Mouse (Mus musculus): ENCODE results near the gene Myrf. TPM values are rescaled to one million over a fixed set of nuclear protein-coding genes. Genes with fewer than 3 reads are reported as not detected.

Gene Myrf
- total RNA-seq, 2 experiments from 2014 or later = 8.0 to 9.5 TPM

DNA sequence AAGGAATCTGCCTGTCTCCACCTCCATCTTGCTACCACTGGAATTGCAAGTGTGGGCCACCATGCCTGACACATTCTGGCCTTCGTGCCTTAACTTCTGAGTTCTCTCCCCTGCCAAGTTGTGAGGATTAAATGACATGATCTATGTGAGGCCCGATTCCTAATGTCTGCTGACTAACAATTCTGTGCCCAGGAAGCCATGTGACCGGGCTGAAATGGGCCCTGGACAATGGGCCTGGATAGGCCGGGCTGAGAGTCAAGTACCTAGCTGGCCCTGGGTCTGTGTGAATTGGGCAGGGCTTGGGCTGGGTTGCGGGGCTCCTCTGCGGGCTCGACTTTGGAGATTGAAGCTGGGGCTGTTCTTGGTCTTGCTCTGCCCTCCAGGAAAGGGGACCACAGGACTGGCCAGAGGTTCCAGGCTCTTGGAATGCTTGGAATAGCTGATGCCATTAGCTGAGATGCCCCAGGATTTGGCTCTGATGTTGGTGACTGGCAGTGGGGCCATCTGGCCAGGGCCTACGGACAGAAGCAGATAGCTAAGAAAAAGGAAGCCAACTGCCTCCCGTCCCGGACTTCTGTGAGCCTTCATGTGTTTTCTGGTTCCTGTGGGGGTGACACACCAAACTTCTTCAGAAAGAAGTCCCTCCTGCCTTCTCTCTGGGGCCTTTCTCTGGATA is 26.6 kb downstream of the Myrf start:
- DNase-seq (ENCODE audit: low spot score in 2 of 2) = no peak

DNA sequence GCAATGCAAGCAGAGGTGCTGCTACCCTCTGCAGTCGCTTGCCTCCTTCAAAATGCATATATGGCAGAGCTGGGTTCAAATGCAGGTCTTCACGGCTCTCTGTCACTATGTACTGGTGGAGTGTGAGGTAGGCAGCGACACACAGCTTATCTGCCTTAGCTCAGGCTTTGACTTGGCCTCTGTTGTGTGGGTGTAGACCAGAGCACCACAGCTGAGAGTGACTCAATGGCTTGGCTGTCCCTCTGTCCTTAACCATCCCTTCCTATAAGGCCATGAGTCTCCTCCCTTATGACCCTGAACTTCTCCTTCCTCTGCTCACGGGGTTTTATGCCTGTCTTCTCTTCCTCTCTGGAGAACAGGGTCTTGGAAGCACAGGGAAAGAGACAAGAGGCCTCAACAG is 29.7 kb downstream of the Myrf start:
- no peak for DNase-seq (ENCODE audit: low spot score in 2 of 2)

DNA sequence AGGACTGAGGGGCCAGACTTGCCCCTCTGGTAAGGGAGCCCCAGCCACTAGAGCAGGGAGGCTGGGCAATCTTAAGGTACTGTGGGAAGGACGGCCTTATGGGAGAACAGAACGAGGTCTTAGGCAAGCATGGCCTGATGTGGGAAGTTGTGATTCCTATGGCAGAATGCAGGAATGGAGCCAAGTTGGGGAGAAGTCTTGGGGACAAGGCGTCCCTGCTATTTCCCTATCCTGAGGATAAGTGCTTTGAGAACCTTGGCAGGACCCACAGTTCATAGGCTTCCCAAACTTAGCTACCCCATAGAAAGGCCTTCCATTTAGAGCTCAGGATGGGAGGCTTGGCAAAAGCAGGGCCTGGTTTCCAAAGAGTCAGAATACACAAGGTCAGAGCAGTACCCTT is 31.7 kb downstream of the Myrf start:
- no peak for DNase-seq (ENCODE audit: low spot score in 2 of 2)

DNA sequence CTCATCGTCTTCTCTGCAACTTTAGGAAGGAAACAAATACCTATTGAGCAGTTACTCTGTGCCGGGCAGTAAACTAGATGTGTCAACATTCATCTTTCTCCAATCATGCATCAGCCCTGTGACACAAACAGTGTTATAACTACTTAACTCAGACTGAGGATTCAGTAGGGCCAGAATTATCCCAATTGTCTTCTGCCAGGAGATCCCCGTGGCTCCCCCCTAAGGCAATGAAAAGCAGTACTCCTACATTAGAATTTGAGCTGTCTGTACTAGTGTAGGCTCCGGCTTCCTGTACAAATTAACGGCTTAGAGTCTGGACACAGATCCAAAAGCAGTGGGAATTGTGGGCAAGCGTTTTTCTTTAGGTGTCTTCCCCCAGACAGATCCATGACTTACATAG is 35.5 kb downstream of the Myrf start:
- DNase-seq (ENCODE audit: low spot score in 2 of 2) = no peak

DNA sequence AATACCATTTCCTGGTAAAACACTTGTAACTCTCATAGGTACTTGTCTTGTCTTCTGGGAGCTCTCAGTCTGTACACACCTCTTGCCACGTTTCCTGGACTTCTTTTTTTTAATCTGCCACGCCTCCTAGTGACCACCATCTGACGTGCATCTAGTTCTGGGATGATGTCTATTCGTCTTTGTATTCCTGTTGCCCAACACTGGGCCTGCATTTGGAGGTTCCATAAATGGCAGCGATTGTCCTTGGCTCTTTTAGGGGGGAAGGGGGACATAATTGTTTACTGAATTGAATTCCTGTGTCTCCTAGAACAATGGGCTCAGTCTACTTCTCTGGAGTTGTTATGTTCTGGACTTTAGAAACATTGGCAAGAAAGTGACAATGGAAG is 35.9 kb downstream of the Myrf start:
- no peak for DNase-seq (ENCODE audit: low spot score in 2 of 2)

DNA sequence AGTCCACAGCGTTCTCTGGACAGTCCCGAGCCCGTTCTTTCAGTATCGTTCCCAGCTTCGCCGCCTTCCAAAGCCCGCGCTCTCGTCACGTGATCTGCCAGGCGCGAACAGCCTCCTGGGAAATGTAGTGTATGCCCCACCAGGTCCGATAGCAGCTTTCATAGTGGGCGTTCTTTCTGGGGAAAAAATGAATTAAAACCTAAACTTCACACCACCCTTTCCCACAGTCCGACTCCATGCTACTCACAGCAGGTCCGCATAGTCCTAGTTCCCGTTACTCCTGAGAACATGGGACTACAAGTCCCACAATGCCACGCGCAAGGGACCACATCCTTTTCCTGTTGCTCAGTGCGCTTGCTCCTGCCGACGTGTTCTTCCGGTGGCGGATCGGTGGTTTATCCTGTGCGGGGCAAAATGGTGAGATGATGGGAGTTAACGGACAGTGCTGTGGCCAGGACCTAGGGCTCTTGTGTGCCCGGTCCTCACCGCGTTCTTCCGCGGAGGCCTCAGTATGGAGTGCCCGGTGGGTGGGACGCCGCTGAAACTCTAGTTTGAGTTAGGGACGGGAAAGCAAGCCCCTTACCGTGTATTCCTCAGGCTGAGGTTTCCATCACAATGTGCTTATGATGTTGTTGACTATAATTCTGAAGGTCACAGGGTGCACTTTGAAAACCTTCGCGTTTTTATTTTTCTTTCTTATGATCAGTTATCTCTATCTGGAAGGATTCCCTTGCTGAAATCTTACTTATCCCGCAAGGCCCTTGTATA is 36.5 kb downstream of the Myrf start, which contains the start of the genes Tmem258 and Fen1:
TSS of gene Tmem258 (plus strand) at position 167 of the 768 bp plus-strand sequence.
TSS of gene Fen1 (minus strand) at position 322 of the 768 bp plus-strand sequence.
- DNase-seq (ENCODE audit: low spot score in 2 of 2) = peak; percentile 94

DNA sequence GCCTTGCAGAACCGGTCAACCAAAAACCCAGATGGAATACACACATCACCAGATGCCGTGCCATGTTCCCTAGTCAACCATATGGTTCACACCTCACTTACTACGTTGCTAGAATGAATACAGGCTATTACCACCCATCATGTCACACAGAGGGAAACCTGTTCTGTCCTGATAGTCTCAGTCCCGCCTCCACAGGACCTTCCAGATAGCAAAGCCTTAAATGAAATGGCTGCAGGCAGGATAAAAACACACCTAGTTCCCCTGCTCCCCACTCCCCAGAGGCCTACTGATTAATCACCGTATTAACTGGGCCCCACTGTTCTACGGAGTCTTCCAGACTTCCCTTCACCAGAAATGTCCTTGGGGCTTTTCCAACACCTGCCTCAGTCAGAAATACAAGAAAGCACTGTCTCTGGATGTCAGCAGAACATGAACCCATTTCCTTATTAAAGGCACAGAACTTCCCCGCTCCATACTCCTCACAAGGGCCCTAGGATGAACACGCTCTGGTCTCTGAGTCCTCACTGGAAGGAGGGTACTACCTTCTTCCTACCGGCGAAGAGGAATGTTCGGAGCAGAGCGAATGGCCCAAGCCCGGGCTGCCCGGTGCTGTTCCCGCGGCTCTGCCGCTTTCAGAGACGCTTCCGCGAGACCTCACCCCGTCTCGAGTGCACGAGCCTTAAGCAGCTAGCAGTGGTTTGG is 37.3 kb downstream of the Myrf start:
- DNase-seq (ENCODE audit: low spot score in 2 of 2) = no peak

DNA sequence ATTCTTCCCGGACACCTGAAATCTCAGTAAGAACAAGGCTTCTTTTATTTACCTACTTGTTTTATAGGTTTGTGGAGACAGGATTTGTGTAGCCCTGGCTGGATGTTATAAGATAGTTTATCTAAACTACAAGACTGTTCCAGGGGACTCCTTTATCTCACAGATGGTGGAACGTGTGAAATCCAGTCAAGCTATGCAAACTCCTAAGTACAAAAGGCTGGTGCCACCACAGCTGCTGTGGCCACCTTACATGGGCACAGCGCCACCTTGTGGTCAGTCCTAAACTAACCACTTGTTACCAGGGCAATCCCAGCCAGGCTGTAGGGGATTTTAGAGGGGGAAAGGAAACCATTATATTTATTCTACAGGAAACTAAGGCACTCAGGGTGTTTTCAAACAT is 41.8 kb downstream of the Myrf start:
- peak; percentile 89 for DNase-seq (ENCODE audit: low spot score in 2 of 2)

DNA sequence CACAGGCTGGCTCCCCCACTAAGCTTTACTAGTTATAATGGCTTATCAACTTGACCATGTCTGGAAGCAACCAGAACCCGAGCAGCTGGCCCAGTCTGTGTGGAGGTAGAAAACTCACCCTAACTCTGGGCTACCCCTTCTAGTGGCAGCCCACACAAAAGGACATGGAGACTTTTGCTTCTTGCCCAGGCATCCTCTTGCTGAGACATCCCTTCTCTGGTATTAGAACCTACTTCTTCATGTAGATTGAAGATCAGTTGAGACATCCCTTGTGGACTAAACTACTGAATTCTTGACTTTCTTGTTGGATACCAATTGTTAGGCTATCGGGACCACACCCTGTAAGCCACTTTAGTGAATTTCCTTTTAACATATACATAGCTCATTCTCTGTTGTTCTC is 42.3 kb downstream of the Myrf start:
- no peak for DNase-seq (ENCODE audit: low spot score in 2 of 2)

DNA sequence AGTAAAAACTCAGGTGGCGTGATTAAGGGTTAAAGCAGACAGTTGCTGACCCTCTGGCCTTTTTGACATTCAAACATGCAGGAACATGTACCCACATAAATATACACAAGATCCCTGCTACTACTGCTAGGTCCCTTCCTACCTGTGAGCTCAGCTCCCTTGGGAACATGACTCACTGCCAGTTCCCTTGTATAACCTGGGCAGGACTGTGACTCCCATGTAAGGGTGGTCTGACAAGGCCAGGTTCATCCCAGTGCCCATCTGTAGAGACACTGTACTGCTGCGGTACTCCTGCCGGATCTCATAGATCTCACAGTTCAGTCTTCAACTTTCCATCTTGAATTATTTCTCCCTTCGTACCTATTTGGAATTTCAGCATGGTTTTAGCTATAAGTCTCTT is 43.4 kb downstream of the Myrf start:
- no peak for DNase-seq (ENCODE audit: low spot score in 2 of 2)

DNA sequence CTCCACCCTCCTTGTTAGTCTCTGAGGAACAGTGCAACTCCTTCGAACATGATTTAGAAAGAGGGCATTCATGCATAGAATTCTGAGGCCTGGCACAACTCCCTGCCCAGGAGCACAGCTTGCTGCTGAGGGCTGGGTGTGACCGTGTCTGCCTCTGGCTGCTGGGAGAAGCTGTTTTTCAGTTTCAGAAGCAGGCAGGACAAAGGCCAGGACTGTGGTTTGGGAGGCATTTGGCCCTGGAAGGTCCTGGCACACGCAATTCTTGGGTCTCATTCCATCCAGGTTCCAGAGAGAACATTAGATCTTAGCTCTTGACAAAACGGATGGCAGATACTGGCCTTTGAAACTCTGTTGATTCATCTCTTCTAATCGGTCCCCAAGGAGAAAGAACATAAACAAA is 45.3 kb downstream of the Myrf start:
- DNase-seq (ENCODE audit: low spot score in 2 of 2) = no peak

DNA sequence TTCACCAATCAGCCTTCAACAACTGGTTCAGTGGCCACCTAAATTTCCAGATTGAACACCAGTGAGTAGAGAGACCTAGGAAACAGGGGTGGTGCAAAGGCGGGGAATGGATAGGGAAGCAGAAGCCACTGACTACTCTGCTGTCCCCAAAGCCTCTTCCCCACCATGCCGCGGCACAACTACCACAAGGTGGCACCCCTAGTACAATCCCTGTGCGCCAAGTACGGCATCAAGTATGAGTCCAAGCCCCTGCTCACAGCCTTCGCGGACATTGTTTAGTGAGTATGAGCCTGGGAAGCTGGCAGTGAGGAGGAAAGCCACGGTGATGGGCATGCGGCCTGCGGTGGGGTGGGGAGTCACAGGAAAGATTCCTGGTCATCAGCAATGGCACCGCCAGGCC is 46.2 kb downstream of the Myrf start:
- peak; percentile 57 to 61 for DNase-seq (ENCODE audit: low spot score in 2 of 2)

DNA sequence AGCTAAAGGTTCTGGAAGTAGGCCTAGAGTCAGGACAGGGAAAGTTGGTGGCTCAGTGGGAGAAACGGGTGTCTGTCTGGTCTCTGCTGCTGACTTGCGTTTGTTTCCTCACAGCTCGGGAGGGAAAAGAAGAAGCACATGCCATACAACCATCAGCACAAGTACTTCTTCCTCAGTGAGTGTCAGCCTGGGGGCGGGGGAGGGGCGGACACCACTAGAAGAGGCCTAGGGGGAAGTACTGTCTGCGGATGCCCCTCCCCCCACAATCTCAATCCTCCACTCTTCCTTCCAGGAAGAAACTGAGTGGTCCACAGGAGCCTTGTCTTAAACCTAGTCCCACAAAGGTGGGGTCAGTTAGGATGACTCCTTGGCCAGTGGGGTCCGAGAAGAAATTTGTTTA is 49.2 kb downstream of the Myrf start:
- no peak for DNase-seq (ENCODE audit: low spot score in 2 of 2)

DNA sequence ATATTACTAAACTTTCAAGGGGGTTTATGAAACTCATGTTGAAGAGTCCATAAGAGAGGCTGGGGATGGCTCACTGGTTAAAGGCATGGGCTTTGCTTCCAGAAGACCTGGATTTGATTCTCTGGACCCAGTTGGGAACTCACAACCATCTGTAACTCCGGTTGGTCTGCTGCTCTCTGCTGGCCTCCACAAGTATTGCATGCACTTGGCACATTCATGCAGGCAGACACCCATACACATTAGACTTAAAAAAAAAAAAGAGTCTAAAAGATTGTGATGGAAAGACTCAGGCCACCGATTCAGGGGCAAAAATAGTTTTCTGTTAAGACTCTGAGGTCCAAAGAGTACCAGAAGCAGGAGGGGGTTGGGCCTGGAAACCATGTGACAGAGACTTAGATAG is 49.8 kb downstream of the Myrf start:
- DNase-seq (ENCODE audit: low spot score in 2 of 2) = peak; percentile 88 to 89

DNA sequence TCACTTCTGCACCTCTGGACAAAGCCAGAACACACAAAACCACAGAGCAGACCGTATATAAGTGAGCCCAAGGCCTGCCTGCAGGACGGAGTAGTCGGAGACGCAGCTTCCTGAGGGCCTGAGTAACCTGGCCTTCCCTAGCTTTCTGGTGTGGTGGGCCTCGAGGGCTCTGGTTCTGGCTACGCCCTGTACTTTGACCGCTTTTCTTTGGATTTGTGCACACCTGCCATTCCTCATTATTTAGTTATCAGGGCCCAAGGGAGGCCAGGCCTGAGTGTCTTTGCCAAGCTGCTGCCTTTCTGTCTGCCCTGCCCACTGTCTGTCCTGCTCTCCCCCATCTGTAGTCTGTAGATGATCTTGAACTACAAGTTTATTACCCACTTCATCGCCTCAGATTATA is 50.6 kb downstream of the Myrf start:
- no peak for DNase-seq (ENCODE audit: low spot score in 2 of 2)

DNA sequence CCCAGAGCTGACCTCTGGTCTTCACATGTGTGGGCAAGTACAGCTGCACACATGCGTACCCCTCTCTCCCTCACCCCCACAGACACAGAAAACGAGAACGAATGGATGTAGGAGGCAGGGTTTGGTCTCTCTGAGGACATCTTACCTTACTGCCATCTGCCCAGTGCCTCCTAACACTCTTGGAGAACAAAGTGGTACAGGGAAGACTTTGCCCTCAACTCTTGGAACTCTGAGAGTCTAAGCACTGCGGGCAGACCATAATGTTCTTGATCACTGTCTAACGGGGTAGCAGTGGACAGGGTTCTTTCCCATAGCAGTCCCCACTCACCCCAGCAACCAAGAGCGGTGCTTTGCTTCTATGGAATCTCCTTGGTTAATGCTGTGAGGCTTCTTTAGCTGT is 51.5 kb downstream of the Myrf start:
- DNase-seq (ENCODE audit: low spot score in 2 of 2) = no peak

DNA sequence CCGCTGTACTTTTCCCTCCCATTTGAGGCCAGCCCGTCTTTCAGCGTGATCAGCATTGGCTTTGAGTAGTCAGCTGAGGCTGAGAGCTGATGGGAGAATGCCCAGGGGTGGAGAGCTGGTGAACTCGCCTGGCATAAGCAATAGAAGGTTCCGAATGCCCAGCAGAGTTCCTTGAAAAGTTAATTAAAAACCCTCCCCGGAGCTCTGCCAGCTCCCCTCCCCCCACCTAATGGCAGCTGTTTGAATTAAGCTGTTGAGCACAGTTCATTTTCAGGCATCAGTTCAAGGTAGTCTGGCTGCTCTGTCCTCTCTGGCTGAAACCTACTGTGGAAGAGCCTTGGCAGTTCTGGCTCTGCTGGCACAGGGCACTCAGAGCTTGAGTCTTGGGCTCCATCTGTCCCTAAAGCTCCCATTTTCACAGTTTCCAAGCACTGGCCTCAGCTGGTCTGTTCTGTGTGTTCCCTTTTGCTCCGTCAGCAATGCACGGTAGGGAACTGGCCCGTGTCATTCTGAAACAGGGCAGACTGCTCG is 52.2 kb downstream of the Myrf start:
- peak; percentile 86 for DNase-seq (ENCODE audit: low spot score in 2 of 2)

DNA sequence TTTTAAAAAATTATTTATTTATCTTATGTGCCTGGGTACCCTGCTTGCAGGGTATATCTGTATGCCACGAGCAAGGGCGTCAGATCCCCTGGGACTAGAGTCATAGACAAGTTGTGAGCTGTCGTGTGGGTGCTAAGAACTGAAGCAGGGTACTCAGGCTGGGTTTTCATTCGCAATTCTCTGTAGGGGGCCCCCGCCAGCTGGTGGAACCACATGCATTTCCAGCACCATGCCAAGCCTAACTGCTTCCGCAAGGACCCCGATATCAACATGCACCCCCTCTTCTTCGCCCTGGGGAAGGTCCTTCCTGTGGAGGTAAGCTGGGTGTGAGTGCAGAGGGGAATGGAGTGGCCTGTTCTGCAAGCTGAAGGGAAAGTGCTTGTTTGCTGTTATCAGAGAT is 54.0 kb downstream of the Myrf start:
- no peak for DNase-seq (ENCODE audit: low spot score in 2 of 2)

DNA sequence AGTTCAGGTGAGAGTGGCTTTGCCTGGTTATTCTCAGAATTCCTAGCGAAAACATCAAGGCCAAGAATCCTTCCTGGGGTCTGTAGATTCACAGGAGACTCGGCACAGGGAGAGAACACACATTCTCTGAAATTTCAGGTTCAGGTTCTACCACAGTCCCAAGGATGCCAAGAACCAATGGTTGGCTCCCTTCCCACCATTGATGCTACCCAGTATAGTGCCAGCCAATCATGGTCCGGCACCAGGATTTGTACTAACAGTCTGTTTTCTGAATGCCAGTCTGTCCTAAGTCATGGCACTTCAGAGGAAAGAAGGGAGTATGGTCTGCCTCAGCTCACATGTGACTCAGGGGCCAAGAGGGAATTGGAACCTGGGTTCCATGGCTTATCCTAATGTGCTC is 54.7 kb downstream of the Myrf start:
- DNase-seq (ENCODE audit: low spot score in 2 of 2) = no peak

DNA sequence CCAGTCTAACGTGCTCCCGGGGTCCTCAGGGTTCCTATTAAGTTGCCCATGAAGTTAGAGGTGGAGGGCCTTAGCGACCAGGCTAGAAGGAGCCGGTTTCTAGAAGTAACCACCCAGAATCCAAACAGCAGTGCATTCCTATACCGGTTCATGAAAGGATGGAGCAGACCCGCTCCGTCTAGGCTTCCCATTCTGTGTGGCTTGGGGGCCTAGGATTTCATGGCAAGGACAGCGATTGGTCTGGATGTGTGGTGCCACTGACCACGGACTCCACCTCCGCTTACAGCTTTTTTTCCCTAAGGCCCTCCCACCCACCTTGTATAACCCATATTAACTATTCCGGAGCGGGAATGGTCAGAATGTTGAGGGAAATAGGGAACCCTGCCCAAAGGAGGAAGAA is 56.5 kb downstream of the Myrf start:
- peak; percentile 51 to 66 for DNase-seq (ENCODE audit: low spot score in 2 of 2)

DNA sequence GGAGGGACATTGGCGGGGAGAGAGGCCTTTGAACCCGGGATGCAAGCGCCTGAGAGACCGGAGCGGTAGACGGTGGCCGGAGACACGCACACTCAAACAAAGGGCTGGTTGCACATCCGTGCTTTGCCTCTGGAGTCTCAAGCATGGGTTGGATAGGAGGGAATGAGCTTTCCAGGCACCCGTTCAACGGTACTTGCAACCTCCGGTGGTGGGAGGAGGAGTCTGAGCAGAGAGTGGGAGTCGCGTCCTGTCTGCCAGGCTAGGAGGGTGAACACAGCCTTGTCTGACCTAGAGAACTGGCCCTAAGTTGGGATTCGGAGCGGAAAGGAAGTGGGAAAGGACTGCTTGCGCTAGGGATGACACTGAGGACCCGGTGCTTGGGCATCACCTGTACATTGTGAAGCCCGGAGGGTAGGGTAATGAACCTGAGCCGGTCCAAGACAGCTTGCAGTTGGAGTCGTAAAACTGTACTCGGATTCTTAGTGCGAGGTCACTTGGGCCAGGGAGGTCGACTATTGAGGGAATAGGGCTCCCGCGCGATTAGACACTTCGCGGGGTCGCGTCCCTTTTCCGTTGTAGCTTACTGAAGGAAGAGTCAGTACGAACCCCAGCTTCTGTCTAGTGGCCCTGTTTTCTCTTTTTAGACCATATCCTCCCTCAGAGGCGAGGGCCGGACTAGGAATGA is 57.1 kb downstream of the Myrf start:
- peak; percentile 72 to 78 for DNase-seq (ENCODE audit: low spot score in 2 of 2)

Data from layer of hippocampus, postnatal 10 days (tissue).